Mouse (Mus musculus): ENCODE results near the gene Slc43a2. TPM values are rescaled to one million over a fixed set of nuclear protein-coding genes. Genes with fewer than 3 reads are reported as not detected.

Gene Slc43a2
- total RNA-seq, 2 experiments from 2014 or later = 8.6 to 8.9 TPM

DNA sequence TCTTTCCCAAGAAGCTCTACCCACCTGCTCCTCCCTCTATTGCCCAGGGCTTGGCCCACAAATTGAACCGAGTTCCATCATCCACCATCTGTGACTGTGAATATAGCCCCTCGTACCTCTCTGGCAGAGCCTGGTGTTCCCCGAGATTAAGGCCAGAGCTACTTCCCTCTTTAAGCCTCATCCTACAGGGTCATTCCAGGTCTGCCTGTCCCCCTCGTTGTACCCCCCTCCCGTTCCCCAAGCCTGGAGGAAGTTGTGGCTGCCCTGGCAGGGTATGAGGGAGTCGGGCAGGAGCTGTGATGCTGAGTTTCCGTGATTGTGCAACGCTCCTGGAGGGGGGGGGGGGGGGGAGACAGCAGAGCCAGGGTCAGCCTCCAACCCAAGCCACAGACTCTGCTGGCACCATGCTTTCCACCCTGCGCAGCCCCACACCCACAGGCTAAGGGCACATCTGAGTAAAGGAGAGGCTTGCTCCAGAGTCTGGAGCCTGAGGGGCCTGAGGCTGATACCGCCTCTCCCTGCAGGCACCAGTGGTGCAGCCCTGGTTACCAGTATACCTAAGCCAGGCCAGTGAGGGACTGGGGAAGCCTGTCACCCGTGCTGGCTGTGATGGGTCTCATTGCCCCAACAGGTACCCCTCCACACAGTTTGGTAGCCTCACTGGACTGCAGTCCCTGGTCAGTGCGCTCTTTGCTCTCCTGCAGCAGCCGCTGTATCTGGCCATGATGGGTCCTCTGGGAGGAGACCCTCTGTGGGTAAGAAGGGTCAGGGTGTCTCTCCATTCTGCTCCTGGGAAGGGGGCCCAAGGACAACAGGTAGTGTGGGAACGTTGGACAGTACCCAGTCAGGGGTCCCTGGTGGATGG is 39.9 kb downstream of the Slc43a2 start:
- ATAC-seq (replicated peaks; ENCODE audit: poor library complexity) = peak; percentile 73

DNA sequence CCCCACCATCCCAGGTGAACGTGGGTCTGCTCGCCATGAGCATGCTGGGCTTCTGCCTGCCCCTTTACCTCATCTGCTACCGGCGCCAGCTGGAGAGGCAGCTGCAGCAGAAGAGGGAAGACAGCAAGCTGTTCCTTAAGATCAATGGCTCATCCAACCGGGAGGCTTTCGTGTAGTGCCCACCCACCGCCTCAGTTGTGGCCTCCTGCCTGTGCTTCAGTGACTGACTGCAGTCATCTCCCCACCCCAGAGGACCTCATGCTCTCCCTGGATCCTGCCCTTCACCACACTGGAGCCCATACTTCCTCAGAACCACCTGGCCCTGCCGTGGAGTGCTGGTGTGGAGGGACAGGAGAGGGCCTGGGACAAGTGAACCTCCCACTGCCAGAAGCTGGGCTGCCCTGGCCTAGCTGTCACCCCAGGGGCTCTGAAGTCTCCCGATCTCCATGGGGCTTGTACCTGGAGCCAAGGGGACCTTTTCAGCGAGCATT is 40.9 kb downstream of the Slc43a2 start:
- no peak for ATAC-seq (replicated peaks; ENCODE audit: poor library complexity)

DNA sequence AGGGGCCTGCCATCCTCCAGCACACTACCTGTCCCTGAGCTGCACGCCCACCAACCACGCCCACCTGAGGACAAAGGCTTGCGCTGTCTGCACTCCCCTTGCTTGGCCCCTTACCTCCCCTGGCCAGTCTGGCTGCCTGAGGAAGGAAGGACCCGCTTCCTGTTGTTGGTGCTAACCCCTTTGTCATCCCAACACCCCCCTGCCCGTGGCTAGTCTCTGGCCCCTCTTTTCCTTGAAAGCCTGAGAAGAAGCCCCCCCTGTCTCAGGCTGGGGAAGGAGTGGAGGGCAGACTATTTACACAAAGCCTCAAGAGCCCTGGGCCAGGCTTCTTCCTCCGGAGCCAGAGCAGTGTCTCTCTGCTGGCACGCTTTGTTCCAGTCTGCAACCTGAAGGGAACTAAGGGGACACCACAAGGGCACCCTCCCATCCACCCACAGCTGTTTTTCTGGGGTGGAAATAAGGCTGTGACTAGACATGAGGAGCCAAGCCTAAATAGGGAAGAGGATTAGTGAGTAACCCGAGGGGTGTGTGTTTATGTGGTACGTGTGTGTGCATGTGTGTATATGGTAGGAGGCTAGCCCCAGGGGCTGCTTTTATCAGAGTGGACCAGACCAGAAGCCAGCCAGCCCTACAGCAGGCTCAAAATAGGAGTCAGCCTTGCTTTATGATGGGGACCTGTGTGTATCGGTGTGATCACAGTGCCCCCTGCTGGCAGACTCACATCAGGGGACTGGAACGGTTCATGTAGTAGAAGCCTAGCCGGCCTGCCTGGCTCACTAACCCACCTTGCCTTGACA is 41.6 kb downstream of the Slc43a2 start:
- ATAC-seq (replicated peaks; ENCODE audit: poor library complexity) = peak; percentile 68

DNA sequence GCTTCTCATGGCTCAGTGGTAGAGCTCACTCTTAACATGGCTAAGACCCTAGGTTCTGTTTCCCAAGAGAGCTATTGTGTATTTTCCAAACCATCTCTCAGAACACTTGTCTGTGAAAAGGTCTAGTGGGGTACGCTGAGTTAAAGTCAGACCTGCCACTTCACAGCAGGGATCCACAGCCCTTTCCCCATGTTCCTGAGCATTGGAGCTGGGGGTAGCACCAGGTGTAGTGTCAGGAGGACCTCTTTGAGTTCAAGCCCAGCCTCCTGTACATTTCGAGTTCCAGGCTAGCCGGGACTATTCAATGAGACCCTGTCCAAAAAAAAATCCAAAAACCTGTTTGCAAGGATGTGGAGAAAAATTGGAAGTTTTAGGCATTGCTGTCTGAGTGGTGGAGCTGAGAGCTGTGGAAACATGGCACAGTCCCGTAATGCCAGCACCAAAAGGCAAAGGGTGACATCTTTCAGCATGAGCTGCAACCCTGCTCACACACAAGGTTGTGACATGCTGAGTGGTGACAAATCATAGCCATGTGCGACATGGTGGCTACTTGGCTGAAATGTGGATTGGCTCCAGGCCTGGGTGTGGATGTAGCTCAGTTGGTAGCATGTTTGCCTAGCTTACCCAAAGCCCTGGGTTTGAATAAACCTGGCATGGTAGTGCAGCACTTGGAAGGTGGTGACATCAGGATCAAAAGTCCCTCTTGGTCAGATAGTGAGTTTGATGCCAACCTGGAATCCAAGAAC is 43.1 kb downstream of the Slc43a2 start:
- ATAC-seq (replicated peaks; ENCODE audit: poor library complexity) = no peak

DNA sequence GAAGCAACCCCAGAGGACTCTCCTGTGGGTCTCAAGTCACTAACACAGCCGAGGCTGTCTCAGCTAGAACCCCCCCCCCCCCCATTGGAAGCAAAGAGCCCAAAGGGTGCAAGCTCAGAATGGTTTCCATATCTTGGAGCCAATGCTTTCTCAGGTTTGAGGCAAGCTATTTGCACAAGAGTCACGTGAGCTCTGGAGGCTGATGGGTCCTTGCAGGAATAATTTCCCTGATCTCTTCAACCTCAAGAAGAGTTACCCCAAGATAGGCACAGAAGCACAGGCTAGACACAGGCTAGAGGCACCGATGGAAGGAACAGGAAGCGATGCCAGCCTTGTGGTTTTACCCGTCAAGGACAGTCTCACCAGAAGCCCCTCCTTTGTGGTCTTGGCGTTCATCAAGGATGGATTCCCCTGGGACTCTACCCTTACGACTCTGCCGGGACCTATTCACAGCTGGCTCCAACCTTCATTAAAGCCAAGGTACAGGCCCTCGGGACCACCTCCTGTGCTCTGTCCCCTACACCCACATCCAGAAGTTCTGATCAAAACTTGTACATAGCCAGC is 44.1 kb downstream of the Slc43a2 start:
- no peak for ATAC-seq (replicated peaks; ENCODE audit: poor library complexity)

DNA sequence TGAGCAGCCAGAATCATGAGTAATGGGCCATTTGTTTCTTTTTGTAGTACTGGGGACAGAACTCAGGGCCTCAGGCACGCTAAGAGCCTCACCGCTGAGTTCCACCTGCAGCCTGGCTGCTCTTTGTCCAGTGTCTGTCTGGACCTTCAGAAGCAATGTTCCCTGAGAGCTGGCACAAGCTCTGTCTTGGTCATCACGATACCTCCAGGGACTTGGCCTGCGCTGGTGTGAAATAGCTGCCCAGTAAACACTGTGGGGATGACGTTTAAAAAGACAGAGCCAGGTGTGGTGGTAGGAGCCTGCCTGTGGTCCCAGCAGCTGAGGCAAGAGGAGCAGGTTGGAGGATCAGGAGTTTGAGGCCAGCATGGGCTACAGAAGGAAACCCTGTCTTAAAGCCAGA is 47.1 kb downstream of the Slc43a2 start:
- ATAC-seq (replicated peaks; ENCODE audit: poor library complexity) = no peak

DNA sequence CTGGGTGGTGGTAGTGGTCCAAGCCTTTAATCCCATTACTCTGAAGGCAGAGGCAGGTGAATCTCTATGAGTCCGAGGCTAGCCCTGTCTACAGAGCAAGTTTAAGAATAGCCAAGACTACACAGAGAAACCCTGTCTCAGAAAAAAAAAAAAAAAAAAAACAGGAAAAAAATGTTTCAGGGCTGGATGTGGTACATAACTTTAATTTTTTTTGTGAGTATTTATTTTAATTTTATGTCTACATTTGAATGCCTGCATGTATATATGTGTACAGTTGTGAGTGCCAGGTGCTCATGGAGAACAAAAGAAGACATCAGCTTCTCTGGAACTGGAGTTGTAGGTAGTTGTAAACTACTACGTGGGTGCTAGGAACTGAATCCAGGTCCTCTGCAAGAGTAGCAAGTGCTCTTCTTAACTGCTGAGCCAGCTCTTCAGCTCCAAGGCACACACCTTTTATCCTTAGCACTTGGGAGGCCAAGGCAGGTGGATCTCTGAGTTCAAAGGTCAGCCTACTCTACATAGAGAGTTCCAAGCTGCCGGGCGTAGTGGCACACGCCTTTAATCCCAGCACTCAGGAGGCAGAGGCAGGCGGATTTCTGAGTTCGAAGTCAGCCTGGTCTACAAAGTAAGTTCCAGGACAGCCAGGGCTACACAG is 50.1 kb downstream of the Slc43a2 start:
- ATAC-seq (replicated peaks; ENCODE audit: poor library complexity) = no peak

DNA sequence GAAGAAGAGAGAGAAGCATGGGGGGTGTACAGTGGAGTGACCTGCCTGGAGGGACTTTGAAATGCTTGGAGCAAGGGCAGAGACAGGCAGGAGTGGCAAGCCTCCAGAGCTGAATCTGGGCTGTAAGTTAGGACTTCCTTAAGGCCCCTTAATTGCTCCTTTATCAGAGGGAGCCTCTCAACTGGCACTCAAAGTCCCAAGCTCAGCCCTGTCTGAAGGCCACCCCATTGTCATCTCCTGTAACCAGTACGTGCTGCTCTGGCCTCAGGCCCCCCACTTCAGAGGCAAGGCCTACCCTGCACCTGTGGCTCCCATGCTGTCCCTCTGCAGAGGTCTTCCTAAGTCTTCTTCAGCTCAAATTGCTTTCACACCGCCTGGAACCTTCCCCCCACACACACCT is 52.0 kb downstream of the Slc43a2 start:
- ATAC-seq (replicated peaks; ENCODE audit: poor library complexity) = no peak

DNA sequence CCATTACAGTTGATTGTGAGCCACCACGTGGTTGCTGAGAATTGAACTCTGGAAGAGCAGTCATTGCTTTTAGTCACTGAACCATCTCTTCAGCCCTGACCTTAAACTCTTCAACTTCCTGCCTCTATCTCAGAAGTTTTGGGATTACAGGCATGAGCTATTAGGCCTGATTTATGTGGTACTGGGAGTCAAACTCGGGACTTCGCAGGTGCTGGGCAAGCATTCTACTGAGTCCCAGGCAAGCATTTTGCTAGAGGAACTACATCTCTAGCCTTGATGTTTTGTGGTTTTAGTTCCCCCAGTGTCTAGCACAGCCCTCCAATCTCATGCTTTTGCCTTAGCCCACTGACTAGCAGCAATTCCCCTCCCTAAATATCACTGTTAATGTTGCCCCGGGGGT is 53.6 kb downstream of the Slc43a2 start:
- no peak for ATAC-seq (replicated peaks; ENCODE audit: poor library complexity)

DNA sequence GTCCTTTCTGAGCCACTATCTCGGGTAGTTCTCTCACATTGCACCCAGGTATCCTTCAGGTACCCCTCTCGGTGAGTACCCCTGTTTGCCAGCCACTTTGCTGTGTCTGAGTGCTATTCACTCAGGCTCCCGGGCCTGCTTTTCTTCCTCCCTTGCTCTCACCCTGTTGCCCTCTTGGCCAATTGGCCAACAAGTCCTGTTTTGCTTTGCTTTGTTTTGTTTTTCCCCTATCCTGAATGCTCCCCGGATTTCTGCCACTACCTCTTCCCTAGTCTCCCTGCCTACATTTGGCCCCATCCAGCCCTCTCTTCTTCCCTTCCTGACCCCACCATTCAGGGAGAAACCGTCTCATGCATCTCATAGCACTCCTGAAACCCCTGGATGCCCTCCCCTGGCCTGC is 54.5 kb downstream of the Slc43a2 start:
- no peak for ATAC-seq (replicated peaks; ENCODE audit: poor library complexity)

DNA sequence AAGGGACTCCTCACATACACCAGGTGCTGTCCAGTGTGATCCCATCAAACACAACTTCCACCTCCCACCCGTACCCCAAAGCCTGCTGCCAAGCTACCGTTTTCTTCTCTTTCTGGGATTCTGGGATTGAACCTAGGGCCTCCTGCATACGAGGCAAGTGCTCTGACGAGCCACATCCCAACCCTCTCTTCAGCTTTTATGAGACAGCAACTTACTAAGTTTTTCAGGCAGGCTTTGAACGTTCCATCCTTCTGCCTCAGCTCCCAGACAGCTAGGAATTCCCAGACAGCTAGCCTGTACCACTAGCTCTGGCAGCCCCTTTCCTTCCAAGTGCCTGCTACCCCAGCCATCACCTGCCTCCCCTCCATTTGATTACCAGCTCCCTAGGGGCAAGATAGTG is 55.5 kb downstream of the Slc43a2 start:
- ATAC-seq (replicated peaks; ENCODE audit: poor library complexity) = no peak

DNA sequence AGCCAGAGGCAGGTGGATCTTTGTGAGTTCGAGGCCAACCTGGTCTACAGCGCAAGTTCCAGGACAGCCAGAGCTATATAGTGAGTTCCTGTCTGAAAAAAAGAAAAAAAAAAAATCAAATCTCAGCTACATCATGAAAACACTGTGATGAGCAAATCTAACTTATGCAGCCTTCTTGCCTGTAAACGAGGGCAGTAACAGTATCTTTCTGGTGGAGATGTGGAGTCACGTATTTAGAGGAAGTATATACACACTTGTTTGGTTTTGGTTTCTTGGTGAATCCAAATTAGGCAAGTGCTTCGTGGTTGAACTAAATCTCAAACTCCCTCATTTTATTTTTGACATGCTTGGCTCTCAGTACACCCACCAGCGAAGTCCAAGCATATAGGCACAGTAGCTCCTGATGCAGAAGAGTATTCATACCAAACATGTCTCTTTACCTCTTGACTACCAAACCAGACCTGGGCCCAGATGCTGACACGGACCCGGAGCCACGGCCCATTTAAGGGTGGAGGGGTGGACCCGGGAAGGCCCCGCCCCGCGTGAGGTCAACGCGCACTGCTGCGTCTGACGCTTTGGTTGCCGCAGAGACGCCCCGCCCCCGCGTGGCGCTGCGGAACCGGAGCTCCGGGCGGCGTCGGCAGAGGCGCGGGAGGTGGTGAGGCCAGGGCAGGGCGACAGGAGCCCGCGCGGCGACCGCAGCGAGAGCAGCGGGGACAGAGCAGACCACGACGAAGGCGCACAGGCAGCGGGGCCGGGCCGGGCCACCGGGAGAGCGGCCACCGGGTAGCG is 56.2 kb downstream of the Slc43a2 start, which contains the start of gene Pitpna:
Pitpna (plus strand) TSS at position 605 of the 792 bp plus-strand sequence.
- peak; percentile 94 for ATAC-seq (replicated peaks; ENCODE audit: poor library complexity)

DNA sequence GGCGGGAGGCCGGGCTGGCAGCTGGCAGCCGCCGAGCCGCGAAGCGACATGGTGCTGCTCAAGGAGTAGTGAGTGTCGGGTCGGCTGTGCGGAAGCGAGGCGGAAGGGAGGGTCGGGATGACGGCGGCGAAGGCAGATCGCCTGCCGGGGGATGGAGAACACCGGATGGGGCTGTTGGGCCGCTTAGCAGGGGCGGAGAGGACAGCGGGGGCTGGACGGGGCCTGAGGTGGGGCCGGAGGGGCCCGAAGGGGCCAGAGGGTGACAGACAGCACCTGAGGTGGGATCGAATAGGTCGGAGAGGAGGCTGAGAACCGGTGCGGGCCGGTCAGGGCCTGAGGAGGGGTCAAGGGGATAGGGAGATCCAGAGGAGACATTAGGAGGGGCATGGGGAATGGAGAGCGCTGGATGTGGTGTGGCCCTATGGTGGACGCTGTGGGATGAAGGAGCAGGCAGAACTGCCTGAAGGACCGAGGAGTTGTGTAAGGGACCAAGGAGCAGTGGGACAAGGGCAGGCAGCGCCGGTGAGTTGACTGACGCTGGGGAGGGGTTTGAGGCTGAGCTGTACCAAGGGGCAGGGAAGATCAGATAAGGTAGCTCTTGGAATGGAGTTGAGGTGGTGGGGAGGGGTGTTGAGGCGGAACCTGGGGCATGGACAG is 56.9 kb downstream of the Slc43a2 start:
- ATAC-seq (replicated peaks; ENCODE audit: poor library complexity) = peak; percentile 27

DNA sequence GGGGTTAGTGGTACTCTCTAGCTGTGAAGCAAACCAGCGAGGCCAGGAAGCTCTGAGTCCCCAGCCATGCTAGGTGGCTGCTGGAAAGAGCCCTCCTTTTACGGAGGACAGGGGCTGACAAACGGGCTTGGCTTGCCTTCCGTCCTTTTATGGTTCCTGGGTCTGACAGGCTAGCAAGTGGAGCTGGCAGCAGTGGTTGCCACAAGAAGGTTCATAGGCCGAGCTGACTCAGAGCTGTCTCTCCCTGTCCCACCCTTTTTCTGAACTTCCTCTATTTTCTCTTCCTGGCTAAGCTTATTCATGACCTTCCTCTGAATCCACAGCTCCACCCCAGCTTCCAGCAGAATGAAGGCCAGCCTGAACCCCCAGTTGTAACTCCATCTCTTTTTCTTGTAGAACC is 61.1 kb downstream of the Slc43a2 start:
- ATAC-seq (replicated peaks; ENCODE audit: poor library complexity) = peak; percentile 33

DNA sequence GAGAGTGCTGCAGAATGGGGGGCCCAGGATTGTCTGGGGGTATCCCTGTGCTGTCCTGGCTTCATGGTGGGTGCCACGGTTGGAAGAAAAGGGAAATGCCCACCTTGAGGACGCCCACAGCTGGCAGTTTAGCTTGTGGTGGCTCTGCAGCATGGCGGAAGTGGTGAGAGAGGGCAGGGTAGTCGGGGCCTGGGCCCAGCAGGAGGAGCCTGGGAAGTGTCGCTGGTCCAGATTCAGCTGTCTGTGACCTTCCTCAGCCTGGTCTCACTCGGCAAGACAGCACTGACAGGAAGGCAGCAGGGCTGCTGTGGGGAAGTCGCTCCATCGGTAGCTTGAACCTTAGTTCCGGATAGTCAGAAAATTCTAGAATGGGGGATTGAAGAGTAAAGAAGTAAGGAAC is 62.9 kb downstream of the Slc43a2 start:
- ATAC-seq (replicated peaks; ENCODE audit: poor library complexity) = peak; percentile 83

DNA sequence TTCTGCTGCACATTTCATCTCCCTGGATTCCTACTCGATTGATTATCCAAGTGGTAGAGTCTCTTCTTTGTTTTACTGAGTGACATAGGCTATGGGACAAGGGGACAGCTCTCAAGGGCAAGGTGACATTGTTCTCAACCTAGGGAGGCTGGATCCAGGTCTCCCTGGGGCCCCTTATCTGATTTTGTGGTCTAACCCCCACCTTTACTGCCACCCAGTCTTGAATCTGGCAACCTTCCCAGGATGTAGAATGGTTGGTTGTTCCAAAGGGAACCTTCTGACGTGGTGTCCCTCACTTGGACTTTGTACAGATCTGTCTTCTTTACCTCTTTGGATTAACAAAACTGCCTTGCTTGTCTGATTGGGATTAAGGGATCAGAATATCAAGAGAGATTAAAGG is 63.9 kb downstream of the Slc43a2 start:
- ATAC-seq (replicated peaks; ENCODE audit: poor library complexity) = peak; percentile 16; the same call in 1 of the 2 replicates

DNA sequence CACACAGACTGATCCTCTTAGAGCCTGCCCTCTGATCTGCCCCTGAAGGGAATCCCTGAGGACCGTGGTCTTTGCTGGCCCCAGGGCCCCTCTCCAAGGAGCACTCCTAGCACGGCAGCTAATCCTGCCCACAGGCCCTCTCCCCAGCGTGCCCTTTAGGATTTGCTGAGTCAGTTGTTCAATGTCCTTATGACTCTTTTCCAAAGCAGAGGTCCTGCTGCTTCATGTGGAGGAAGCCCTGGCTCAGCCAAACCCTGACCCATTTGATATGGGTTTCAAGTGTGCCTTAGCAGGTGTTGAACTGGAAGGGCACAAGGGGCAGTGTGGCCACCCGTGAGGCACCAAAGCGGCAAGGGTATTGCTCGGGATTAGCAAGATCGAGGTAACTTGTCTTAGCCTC is 64.3 kb downstream of the Slc43a2 start:
- no peak for ATAC-seq (replicated peaks; ENCODE audit: poor library complexity)

DNA sequence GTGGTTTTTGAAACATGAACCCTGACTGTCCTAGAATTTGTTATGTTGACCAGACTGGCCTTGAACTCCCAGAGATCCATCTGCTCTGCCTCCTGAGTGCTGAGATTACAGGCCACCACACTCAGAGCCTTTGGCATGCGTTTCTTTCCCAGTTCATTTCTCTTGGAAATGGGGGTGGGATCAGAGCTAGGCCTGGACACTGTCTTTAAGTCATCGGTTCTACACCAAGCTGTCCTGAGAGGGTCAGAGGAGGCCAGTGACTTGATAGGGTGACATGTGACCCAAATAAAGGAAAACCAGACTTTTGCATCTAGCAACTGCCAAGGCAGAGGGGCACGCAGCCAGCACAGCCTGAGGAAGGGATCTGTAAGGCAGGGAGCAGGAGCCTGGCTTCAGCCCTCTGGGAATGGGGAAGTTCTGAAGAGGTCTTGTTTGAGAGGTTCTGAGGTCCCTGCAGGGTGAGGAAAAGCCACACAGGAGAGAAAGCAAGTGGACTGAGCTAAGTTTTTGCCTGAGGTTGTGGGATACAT is 65.3 kb downstream of the Slc43a2 start:
- ATAC-seq (replicated peaks; ENCODE audit: poor library complexity) = no peak

DNA sequence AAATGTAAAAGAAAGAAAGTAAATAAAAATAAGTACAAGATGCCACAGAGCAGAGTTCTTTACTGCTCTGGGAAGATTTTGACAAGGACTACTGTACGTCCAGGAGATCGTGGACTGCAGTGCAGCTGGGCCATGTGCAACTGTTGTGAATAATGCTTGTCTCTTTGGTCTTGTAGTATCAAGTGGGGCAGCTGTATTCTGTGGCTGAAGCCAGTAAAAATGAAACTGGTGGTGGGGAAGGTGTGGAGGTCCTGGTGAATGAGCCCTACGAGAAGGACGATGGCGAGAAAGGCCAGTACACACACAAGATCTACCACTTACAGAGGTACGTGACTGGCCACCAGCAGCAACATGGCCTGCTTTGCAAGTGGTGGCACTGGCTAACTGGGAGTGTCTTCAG is 66.5 kb downstream of the Slc43a2 start:
- no peak for ATAC-seq (replicated peaks; ENCODE audit: poor library complexity)
